Mouse (Mus musculus): ENCODE measurements around the gene Cacna1c. TPM values are rescaled to one million over a fixed set of nuclear protein-coding genes. Genes with fewer than 3 reads are reported as not detected.

Cacna1c gene
- polyA plus RNA-seq, 1 experiment from 2014 or later, result 2.3 TPM

- no peaks in the 10 kb centered on the region for H3K9me3 ChIP-seq (ENCODE audit: control insufficient read depth, low read length)
- ATAC-seq (ENCODE audit: low FRiP score, low TSS enrichment), result no peak
- no peaks in the 10 kb centered on the region for H3K27me3 ChIP-seq (ENCODE audit: control insufficient read depth, insufficient read depth, low read length)
- DNase-seq (ENCODE audit: low spot score), result no peak
- no peak overlapping the region for H3K4me2 ChIP-seq (replicated peaks; ENCODE audit: low read depth)
- no peak overlapping the region for H3K27ac ChIP-seq (replicated peaks)
- 66% methylated on average over 4 of the region's 4 CpGs for WGBS
- H3K4me1 ChIP-seq (replicated peaks; ENCODE audit: control insufficient read depth, insufficient read depth), result no peaks in the 10 kb centered on the region
- H3K4me3 ChIP-seq (ENCODE audit: low read depth, low read length), result no peak overlapping the region
- no peak for TF ChIP-seq CTCF (IDR thresholded peaks at IDR 0.05; ENCODE audit: low read depth)
- no peak for TF ChIP-seq EP300 (optimal IDR thresholded peaks at IDR 0.05)
- H3K36me3 ChIP-seq (ENCODE audit: control insufficient read depth, insufficient read depth, low read length), result no peaks in the 10 kb centered on the region
- H3K9ac ChIP-seq (ENCODE audit: low read length), result no peak overlapping the region
Measured at GRCm38 (mm10) chr6:118889441-118889840, 306.8 kb downstream of the Cacna1c start.

GRCm38 (mm10) chr6:118887032-118887431, 309.2 kb downstream of the Cacna1c start:
- no peak for ATAC-seq (ENCODE audit: low FRiP score, low TSS enrichment)
- H3K4me1 ChIP-seq (replicated peaks; ENCODE audit: control insufficient read depth, insufficient read depth), result no peaks in the 10 kb centered on the region
- 77% methylated on average over 8 of the region's 8 CpGs for WGBS

GRCm38 (mm10) chr6:118884961-118885360, 311.3 kb downstream of the Cacna1c start:
- no peaks in the 10 kb centered on the region for H3K36me3 ChIP-seq (ENCODE audit: control insufficient read depth, insufficient read depth, low read length)
- no peaks in the 10 kb centered on the region for H3K27me3 ChIP-seq (ENCODE audit: control insufficient read depth, insufficient read depth, low read length)
- H3K4me1 ChIP-seq (replicated peaks; ENCODE audit: control insufficient read depth, insufficient read depth), result no peaks in the 10 kb centered on the region
- no peak overlapping the region for H3K9ac ChIP-seq (ENCODE audit: low read length)
- no peaks in the 10 kb centered on the region for H3K9me3 ChIP-seq (ENCODE audit: control insufficient read depth, low read length)
- H3K4me2 ChIP-seq (replicated peaks; ENCODE audit: low read depth), result no peak overlapping the region
- H3K27ac ChIP-seq (replicated peaks), result no peak overlapping the region
- no peak overlapping the region for H3K4me3 ChIP-seq (ENCODE audit: low read depth, low read length)
- ATAC-seq (ENCODE audit: low FRiP score, low TSS enrichment) (no peak), DNase-seq (ENCODE audit: low spot score) (no peak)
- 60% methylated on average over 1 of the region's 1 CpGs for WGBS
- no peak for TF ChIP-seq CTCF (IDR thresholded peaks at IDR 0.05; ENCODE audit: low read depth)
- TF ChIP-seq EP300 (optimal IDR thresholded peaks at IDR 0.05), result no peak

More at GRCm38 (mm10) chr6:118887032-118887431, 309.2 kb downstream of the Cacna1c start:
- Histone ChIP-seq H3K4me2 (replicated peaks; ENCODE audit: low read depth) (no peak overlapping the region), H3K36me3 (ENCODE audit: control insufficient read depth, insufficient read depth, low read length) (no peaks in the 10 kb centered on the region), H3K27ac (replicated peaks) (no peak overlapping the region), H3K9ac (ENCODE audit: low read length) (no peak overlapping the region), H3K4me3 (ENCODE audit: low read depth, low read length) (no peak overlapping the region), H3K27me3 (ENCODE audit: control insufficient read depth, insufficient read depth, low read length) (no peaks in the 10 kb centered on the region), H3K9me3 (ENCODE audit: control insufficient read depth, low read length) (no peaks in the 10 kb centered on the region)
- TF ChIP-seq EP300 (optimal IDR thresholded peaks at IDR 0.05), result no peak
- no peak for TF ChIP-seq CTCF (IDR thresholded peaks at IDR 0.05; ENCODE audit: low read depth)
- DNase-seq (ENCODE audit: low spot score), result no peak

GRCm38 (mm10) chr6:118884073-118884551, 312.1 kb downstream of the Cacna1c start:
- 69% methylated on average over 8 of the region's 8 CpGs for WGBS
- ATAC-seq (ENCODE audit: low FRiP score, low TSS enrichment) (no peak), DNase-seq (ENCODE audit: low spot score) (no peak)
- H3K9me3 ChIP-seq (ENCODE audit: control insufficient read depth, low read length), result no peaks in the 10 kb centered on the region
- H3K27ac ChIP-seq (replicated peaks), result no peak overlapping the region
- H3K36me3 ChIP-seq (ENCODE audit: control insufficient read depth, insufficient read depth, low read length), result no peaks in the 10 kb centered on the region
- no peak overlapping the region for H3K4me2 ChIP-seq (replicated peaks; ENCODE audit: low read depth)
- H3K9ac ChIP-seq (ENCODE audit: low read length), result no peak overlapping the region
- H3K4me3 ChIP-seq (ENCODE audit: low read depth, low read length), result no peak overlapping the region
- TF ChIP-seq CTCF (IDR thresholded peaks at IDR 0.05; ENCODE audit: low read depth), result no peak
- TF ChIP-seq EP300 (optimal IDR thresholded peaks at IDR 0.05), result no peak
- H3K27me3 ChIP-seq (ENCODE audit: control insufficient read depth, insufficient read depth, low read length), result no peaks in the 10 kb centered on the region
- H3K4me1 ChIP-seq (replicated peaks; ENCODE audit: control insufficient read depth, insufficient read depth), result no peaks in the 10 kb centered on the region

DNA sequence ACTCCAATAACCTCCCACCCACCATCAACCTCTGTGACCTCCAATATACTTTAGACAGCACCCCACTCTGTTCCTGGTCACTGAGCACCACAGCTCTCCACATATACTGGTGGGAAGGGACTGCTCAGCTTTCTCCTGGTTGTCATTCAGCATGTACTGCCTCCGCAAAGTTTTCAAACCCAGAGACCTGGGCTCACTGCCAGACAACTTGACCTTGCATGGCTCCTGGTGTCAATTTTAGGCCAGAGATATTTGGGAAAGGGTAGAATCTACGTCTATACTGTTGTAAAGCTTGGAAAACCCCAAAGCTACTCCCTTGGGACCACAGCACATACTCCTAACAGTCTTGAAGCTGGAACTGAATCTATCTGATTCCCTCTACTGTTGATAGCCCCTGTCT, 320.0 kb downstream of the Cacna1c start:
- no peaks in the 10 kb centered on the region for H3K4me1 ChIP-seq (replicated peaks; ENCODE audit: control insufficient read depth, insufficient read depth)
- H3K9ac ChIP-seq (ENCODE audit: low read length), result no peak overlapping the region
- TF ChIP-seq EP300 (optimal IDR thresholded peaks at IDR 0.05), result no peak
- no peak for TF ChIP-seq CTCF (IDR thresholded peaks at IDR 0.05; ENCODE audit: low read depth)
- H3K9me3 ChIP-seq (ENCODE audit: control insufficient read depth, low read length), result no peaks in the 10 kb centered on the region
- H3K27ac ChIP-seq (replicated peaks), result no peak overlapping the region
- no peaks in the 10 kb centered on the region for H3K27me3 ChIP-seq (ENCODE audit: control insufficient read depth, insufficient read depth, low read length)
- no peaks in the 10 kb centered on the region for H3K36me3 ChIP-seq (ENCODE audit: control insufficient read depth, insufficient read depth, low read length)
- no peak overlapping the region for H3K4me2 ChIP-seq (replicated peaks; ENCODE audit: low read depth)
- no peak for DNase-seq (ENCODE audit: low spot score)
- ATAC-seq (ENCODE audit: low FRiP score, low TSS enrichment), result no peak
- WGBS, result 47% methylated on average over 2 of the region's 2 CpGs
- H3K4me3 ChIP-seq (ENCODE audit: low read depth, low read length), result no peak overlapping the region

DNA sequence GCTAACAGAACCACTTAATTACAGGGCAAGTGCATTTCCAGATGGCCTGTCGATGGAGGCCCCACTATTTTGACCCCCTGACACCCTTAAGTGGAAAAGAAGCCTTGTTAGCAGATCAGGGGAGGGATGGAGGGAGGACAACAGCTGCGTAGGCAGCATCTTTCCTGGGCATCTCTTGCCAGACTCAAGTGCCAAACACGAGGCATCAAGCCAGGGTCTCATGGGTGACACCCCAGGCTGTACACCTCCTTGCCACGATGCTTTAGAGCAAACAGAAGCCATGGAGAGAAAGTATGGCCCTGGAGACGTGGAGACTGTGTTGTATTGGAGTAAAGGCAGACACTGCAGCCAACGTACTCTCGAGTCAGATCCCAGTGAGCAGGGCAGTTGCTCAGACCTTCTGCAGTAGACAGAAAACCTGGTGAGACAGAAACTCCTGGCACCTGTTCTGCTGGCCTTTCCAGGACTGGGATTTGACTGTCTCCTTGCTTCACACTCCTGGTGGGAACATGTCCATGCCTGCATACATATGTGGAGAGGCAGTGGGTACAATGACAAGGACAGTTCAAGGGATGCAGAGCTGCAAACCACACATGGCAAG, 325.9 kb downstream of the Cacna1c start:
- no peak overlapping the region for H3K4me3 ChIP-seq (ENCODE audit: low read depth, low read length)

More for the DNA sequence above, 325.9 kb downstream of the Cacna1c start:
- no peak for DNase-seq (ENCODE audit: low spot score)
- 65% methylated on average over 7 of the region's 7 CpGs for WGBS
- TF ChIP-seq EP300 (optimal IDR thresholded peaks at IDR 0.05) (no peak), CTCF (IDR thresholded peaks at IDR 0.05; ENCODE audit: low read depth) (no peak)
- no peak overlapping the region for H3K27ac ChIP-seq (replicated peaks)
- H3K4me1 ChIP-seq (replicated peaks; ENCODE audit: control insufficient read depth, insufficient read depth), result no peaks in the 10 kb centered on the region
- no peak overlapping the region for H3K4me2 ChIP-seq (replicated peaks; ENCODE audit: low read depth)
- H3K36me3 ChIP-seq (ENCODE audit: control insufficient read depth, insufficient read depth, low read length), result no peaks in the 10 kb centered on the region
- no peak overlapping the region for H3K9ac ChIP-seq (ENCODE audit: low read length)
- no peak for ATAC-seq (ENCODE audit: low FRiP score, low TSS enrichment)
- no peaks in the 10 kb centered on the region for H3K27me3 ChIP-seq (ENCODE audit: control insufficient read depth, insufficient read depth, low read length)
- no peaks in the 10 kb centered on the region for H3K9me3 ChIP-seq (ENCODE audit: control insufficient read depth, low read length)
